Mouse (Mus musculus): Measurements from ENCODE around the gene 1500009C09Rik. TPM values are rescaled to one million over a fixed set of nuclear protein-coding genes. Genes with fewer than 3 reads are reported as not detected.
A peak's percentile ranks its signal among the peaks of the same experiment; 100 is the strongest.
"Not testable (repeated sequence)": the region's sequence is repeated elsewhere in the genome, so short reads cannot be mapped to it uniquely, and the experiment has no call there.

Gene 1500009C09Rik
- polyA plus RNA-seq, 1 experiment from 2014 or later = 2.4 TPM

GRCm38 (mm10) chr15:82236565-82236964 lies 15.6 kb upstream of the 1500009C09Rik start:
- Histone ChIP-seq H3K27me3 (ENCODE audit: control insufficient read depth, insufficient read depth, low read length) (no peaks in the 10 kb centered on the region), H3K9me3 (ENCODE audit: control insufficient read depth, low read length) (no peaks in the 10 kb centered on the region)

GRCm38 (mm10) chr15:82243311-82243710 lies 8.9 kb upstream of the 1500009C09Rik start:
- Histone ChIP-seq H3K4me2 (ENCODE audit: low read depth, low read length, severe bottlenecking) (peak overlapping the region; percentile 60), H3K4me1 (replicated peaks; ENCODE audit: control insufficient read depth, insufficient read depth, low read length) (peaks cover 3% of the 10 kb centered on the region), H3K27me3 (ENCODE audit: control insufficient read depth, insufficient read depth, low read length) (no peaks in the 10 kb centered on the region), H3K9ac (ENCODE audit: low read length) (peak overlapping the region; percentile 74), H3K4me3 (ENCODE audit: low read depth, low read length) (peak overlapping the region; percentile 70), H3K27ac (ENCODE audit: low read depth, low read length) (no peak overlapping the region), H3K9me3 (ENCODE audit: control insufficient read depth, low read length) (no peaks in the 10 kb centered on the region), H3K36me3 (ENCODE audit: control insufficient read depth, insufficient read depth, low read length) (peaks cover 2% of the 10 kb centered on the region; the same call in 1 of the 2 replicates)
- ATAC-seq (replicated peaks; ENCODE audit: low FRiP score) (no peak), DNase-seq (ENCODE audit: low spot score) (no peak)
- 77% methylated on average over 3 of the region's 3 CpGs for WGBS

More at GRCm38 (mm10) chr15:82236565-82236964, 15.6 kb upstream of the 1500009C09Rik start:
- no peak overlapping the region for H3K4me2 ChIP-seq (ENCODE audit: low read depth, low read length, severe bottlenecking)
- DNase-seq (ENCODE audit: low spot score) (peak; percentile 88), ATAC-seq (replicated peaks; ENCODE audit: low FRiP score) (peak; percentile 76)
- H3K9ac ChIP-seq (ENCODE audit: low read length) = no peak overlapping the region
- H3K27ac ChIP-seq (ENCODE audit: low read depth, low read length) = no peak overlapping the region
- H3K4me1 ChIP-seq (replicated peaks; ENCODE audit: control insufficient read depth, insufficient read depth, low read length) = no peaks in the 10 kb centered on the region
- WGBS = 16% methylated on average over 5 of the region's 5 CpGs
- peaks cover 2% of the 10 kb centered on the region; the same call in 1 of the 2 replicates for H3K36me3 ChIP-seq (ENCODE audit: control insufficient read depth, insufficient read depth, low read length)
- H3K4me3 ChIP-seq (ENCODE audit: low read depth, low read length) = no peak overlapping the region

- Histone ChIP-seq H3K9ac (ENCODE audit: low read length) (peak overlapping the region; percentile 74), H3K4me3 (ENCODE audit: low read depth, low read length) (peak overlapping the region; percentile 70), H3K27ac (ENCODE audit: low read depth, low read length) (peak overlapping the region; percentile 95; the same call in 1 of the 2 replicates), H3K4me2 (ENCODE audit: low read depth, low read length, severe bottlenecking) (peak overlapping the region; percentile 60), H3K9me3 (ENCODE audit: control insufficient read depth, low read length) (no peaks in the 10 kb centered on the region), H3K27me3 (ENCODE audit: control insufficient read depth, insufficient read depth, low read length) (no peaks in the 10 kb centered on the region), H3K36me3 (ENCODE audit: control insufficient read depth, insufficient read depth, low read length) (peaks cover 2% of the 10 kb centered on the region; the same call in 1 of the 2 replicates), H3K4me1 (replicated peaks; ENCODE audit: control insufficient read depth, insufficient read depth, low read length) (peaks cover 3% of the 10 kb centered on the region)
- DNase-seq (ENCODE audit: low spot score) = no peak
- 9% methylated on average over 12 of the region's 12 CpGs for WGBS
- ATAC-seq (replicated peaks; ENCODE audit: low FRiP score) = no peak; the same call in 1 of the 2 replicates
Measured at GRCm38 (mm10) chr15:82243742-82244114, 8.5 kb upstream of the 1500009C09Rik start.

- H3K4me3 ChIP-seq (ENCODE audit: low read depth, low read length) = peak within 1 kb of the TSS; percentile 70
- H3K36me3 ChIP-seq (ENCODE audit: control insufficient read depth, insufficient read depth, low read length) = no peaks in the 10 kb centered on the region; the same call in 1 of the 2 replicates
- H3K27me3 ChIP-seq (ENCODE audit: control insufficient read depth, insufficient read depth, low read length) = no peaks in the 10 kb centered on the region
- peak; percentile 97 for ATAC-seq (replicated peaks; ENCODE audit: low FRiP score)
- H3K9ac ChIP-seq (ENCODE audit: low read length) = peak within 1 kb of the TSS; percentile 74
- peaks cover 3% of the 10 kb centered on the region for H3K4me1 ChIP-seq (replicated peaks; ENCODE audit: control insufficient read depth, insufficient read depth, low read length)
- no peaks in the 10 kb centered on the region for H3K9me3 ChIP-seq (ENCODE audit: control insufficient read depth, low read length)
- H3K4me2 ChIP-seq (ENCODE audit: low read depth, low read length, severe bottlenecking) = peak within 1 kb of the TSS; percentile 60
- under 1% methylated on average over 59 of the region's 65 CpGs for WGBS
- H3K27ac ChIP-seq (ENCODE audit: low read depth, low read length) = peak within 1 kb of the TSS; percentile 95
- DNase-seq (ENCODE audit: low spot score) = peak; percentile 96
Measured at GRCm38 (mm10) chr15:82244115-82244804, 7.9 kb upstream of the 1500009C09Rik start, which contains the start of gene Cenpm. Gene Cenpm, minus strand, starts transcription at chr15:82244748.

- Histone ChIP-seq H3K4me3 (ENCODE audit: low read depth, low read length) (peak overlapping the region; percentile 70), H3K4me2 (ENCODE audit: low read depth, low read length, severe bottlenecking) (peak overlapping the region; percentile 60), H3K27ac (ENCODE audit: low read depth, low read length) (peak overlapping the region; percentile 95; the same call in 1 of the 2 replicates), H3K9ac (ENCODE audit: low read length) (peak overlapping the region; percentile 74)
- DNase-seq (ENCODE audit: low spot score); ATAC-seq (replicated peaks; ENCODE audit: low FRiP score); H3K4me1 ChIP-seq (replicated peaks; ENCODE audit: control insufficient read depth, insufficient read depth, low read length); H3K9me3 ChIP-seq (ENCODE audit: control insufficient read depth, low read length); H3K36me3 ChIP-seq (ENCODE audit: control insufficient read depth, insufficient read depth, low read length); H3K27me3 ChIP-seq (ENCODE audit: control insufficient read depth, insufficient read depth, low read length): not testable (repeated sequence)
- WGBS = 26% methylated on average over 9 of the region's 9 CpGs
Measured at GRCm38 (mm10) chr15:82244805-82245161, 7.4 kb upstream of the 1500009C09Rik start.

GRCm38 (mm10) chr15:82247131-82247776 lies 4.9 kb upstream of the 1500009C09Rik start:
- H3K4me3 ChIP-seq (ENCODE audit: low read depth, low read length) = no peak overlapping the region
- H3K36me3 ChIP-seq (ENCODE audit: control insufficient read depth, insufficient read depth, low read length) = no peaks in the 10 kb centered on the region
- DNase-seq (ENCODE audit: low spot score) = no peak
- no peak for ATAC-seq (replicated peaks; ENCODE audit: low FRiP score)
- H3K9me3 ChIP-seq (ENCODE audit: control insufficient read depth, low read length) = no peaks in the 10 kb centered on the region
- no peak overlapping the region for H3K9ac ChIP-seq (ENCODE audit: low read length)
- no peak overlapping the region; the same call in 1 of the 2 replicates for H3K4me2 ChIP-seq (ENCODE audit: low read depth, low read length, severe bottlenecking)
- no peaks in the 10 kb centered on the region for H3K27me3 ChIP-seq (ENCODE audit: control insufficient read depth, insufficient read depth, low read length)
- 87% methylated on average over 3 of the region's 3 CpGs for WGBS
- H3K27ac ChIP-seq (ENCODE audit: low read depth, low read length) = no peak overlapping the region
- H3K4me1 ChIP-seq (replicated peaks; ENCODE audit: control insufficient read depth, insufficient read depth, low read length) = peaks cover 3% of the 10 kb centered on the region

GRCm38 (mm10) chr15:82251579-82251978 lies 618 bp upstream of the 1500009C09Rik start:
- Histone ChIP-seq H3K4me2 (ENCODE audit: low read depth, low read length, severe bottlenecking) (no peak overlapping the region), H3K27me3 (ENCODE audit: control insufficient read depth, insufficient read depth, low read length) (no peaks in the 10 kb centered on the region), H3K9ac (ENCODE audit: low read length) (no peak overlapping the region), H3K9me3 (ENCODE audit: control insufficient read depth, low read length) (no peaks in the 10 kb centered on the region), H3K36me3 (ENCODE audit: control insufficient read depth, insufficient read depth, low read length) (no peaks in the 10 kb centered on the region), H3K27ac (ENCODE audit: low read depth, low read length) (no peak overlapping the region), H3K4me1 (replicated peaks; ENCODE audit: control insufficient read depth, insufficient read depth, low read length) (peaks cover 11% of the 10 kb centered on the region; the same call in 1 of the 2 replicates), H3K4me3 (ENCODE audit: low read depth, low read length) (no peak overlapping the region)
- DNase-seq (ENCODE audit: low spot score) = no peak
- 95% methylated on average over 3 of the region's 3 CpGs for WGBS
- no peak for ATAC-seq (replicated peaks; ENCODE audit: low FRiP score)

GRCm38 (mm10) chr15:82255248-82255647 lies 3.1 kb downstream of the 1500009C09Rik start:
- Histone ChIP-seq H3K4me1 (replicated peaks; ENCODE audit: control insufficient read depth, insufficient read depth, low read length) (peaks cover 13% of the 10 kb centered on the region; the same call in 1 of the 2 replicates), H3K4me2 (ENCODE audit: low read depth, low read length, severe bottlenecking) (0 out of 2 replicates have a peak overlapping the region, but pooled peaks have one; percentile 53), H3K27ac (ENCODE audit: low read depth, low read length) (no peak overlapping the region), H3K36me3 (ENCODE audit: control insufficient read depth, insufficient read depth, low read length) (no peaks in the 10 kb centered on the region), H3K9me3 (ENCODE audit: control insufficient read depth, low read length) (no peaks in the 10 kb centered on the region), H3K27me3 (ENCODE audit: control insufficient read depth, insufficient read depth, low read length) (no peaks in the 10 kb centered on the region), H3K4me3 (ENCODE audit: low read depth, low read length) (no peak overlapping the region), H3K9ac (ENCODE audit: low read length) (no peak overlapping the region)
- 47% methylated on average over 4 of the region's 4 CpGs for WGBS
- DNase-seq (ENCODE audit: low spot score) (no peak), ATAC-seq (replicated peaks; ENCODE audit: low FRiP score) (peak; percentile 6; the same call in 1 of the 2 replicates)

All from forebrain, embryonic 11.5 days (tissue).